Mouse (Mus musculus): ENCODE measurements at regions not wholly inside any gene's neighbourhood (a gene's known extent, or its start where the extent isn't known, plus 50 kb on each side); places are given as distances from the start of the nearest gene placed in this dataset.

GRCm38 (mm10) chr3:78901016-78901837 is 385.1 kb downstream of the Rapgef2 start:
- no peak for DNase-seq

DNA sequence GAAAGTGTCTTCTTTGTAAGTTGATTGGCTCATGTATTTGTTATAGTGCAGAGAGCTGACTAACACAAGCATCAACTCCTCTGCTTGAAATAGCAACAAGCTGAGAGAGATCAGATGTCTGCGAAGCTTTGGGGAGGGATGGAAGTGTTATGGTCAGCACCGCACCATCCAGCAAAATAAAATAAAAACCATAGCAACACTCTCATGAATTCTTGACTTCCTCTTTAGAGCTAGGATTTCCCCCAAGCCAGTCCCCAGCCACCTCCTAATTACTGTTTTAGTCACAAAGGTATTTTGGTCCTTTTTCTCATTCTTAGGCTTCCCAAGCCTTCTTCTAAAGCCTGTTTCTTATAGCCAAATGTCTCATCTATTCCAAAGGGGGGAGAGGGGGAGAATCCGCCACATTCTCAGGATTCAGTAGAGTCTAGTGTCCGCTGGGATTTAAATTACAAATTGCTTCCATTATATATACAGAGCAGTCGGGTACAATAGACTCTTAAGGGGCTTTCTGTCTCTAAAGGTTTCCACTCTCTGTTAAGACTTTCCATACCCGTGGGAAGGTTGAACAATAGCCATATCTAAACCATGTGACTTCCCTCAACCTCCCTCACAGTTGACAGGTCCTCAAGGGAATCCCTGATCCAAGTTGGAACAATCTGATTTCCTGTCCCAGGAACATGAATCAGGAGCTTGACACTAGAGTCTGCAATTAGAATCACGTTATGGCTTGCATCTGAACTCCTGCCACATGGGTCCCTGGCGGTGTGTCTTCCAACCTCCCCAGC is 386.7 kb downstream of the Rapgef2 start:
- DNase-seq = no peak

GRCm38 (mm10) chr3:78889326-78889725 is 397.0 kb downstream of the Rapgef2 start:
- no peak for DNase-seq

DNA sequence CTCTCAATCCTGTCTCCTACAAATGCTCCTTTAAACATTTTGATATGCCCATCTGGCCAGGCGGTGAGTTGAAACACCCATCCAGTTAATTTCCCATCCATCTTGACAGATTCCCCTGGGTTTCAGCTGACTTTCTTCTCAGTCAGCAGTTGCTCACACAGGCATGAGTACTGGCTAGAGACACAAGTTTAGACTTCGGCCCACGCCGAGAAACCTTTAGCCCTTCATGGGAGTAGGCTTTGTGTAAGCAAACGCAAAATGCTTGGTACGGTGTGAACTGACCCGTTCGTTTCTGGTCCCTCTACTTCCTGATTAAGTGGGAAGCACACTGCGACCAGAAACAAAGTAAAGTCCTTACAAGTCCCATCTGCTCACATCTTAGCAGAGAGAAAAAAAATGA is 401.6 kb downstream of the Rapgef2 start:
- no peak for DNase-seq

GRCm38 (mm10) chr3:78884029-78884428 is 402.3 kb downstream of the Rapgef2 start:
- no peak for DNase-seq

- DNase-seq = no peak
These were observed 406.2 kb downstream of the Rapgef2 start for GRCm38 (mm10) chr3:78880072-78880471.

DNA sequence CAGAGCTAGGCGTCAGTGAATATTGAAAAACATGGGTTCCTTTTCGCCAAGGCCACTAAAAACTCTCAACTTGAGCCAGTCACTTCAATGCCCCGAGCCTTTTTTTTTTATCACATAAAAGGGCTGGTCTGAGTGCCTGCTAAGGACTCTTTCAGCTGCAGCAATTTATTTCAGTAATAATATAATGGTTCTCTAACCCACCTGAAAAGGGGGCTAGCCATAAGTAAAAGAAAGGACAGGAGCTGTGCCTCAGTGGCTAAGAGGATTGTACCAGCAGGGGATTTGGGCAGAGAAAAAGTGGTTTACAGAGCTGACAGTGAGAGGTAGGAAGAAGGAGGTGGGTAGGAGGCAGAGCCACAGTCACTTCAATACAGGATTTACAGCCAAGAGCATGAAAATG is 409.0 kb downstream of the Rapgef2 start:
- no peak for DNase-seq

DNA sequence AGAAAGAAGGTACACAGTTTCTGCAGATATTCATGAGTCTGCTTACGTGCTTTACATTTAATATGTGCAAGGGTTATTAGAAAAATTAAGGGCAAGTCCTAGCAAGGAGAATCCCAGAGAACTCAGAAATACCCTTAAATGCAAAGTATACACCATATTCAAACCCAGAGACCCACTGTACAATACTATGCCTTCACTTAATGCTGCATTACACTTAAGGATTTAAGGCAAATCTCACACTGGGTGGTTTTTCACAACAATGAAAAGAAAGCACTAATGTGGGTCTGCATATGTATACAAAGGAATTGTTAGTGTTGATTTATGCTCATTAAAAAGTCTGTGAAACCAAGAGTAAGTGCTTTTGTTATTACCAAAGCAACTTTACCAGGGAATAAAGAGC is 419.4 kb downstream of the Rapgef2 start:
- no peak for DNase-seq

- no peak for DNase-seq
These were observed 420.1 kb downstream of the Rapgef2 start for GRCm38 (mm10) chr3:78866083-78866726.

DNA sequence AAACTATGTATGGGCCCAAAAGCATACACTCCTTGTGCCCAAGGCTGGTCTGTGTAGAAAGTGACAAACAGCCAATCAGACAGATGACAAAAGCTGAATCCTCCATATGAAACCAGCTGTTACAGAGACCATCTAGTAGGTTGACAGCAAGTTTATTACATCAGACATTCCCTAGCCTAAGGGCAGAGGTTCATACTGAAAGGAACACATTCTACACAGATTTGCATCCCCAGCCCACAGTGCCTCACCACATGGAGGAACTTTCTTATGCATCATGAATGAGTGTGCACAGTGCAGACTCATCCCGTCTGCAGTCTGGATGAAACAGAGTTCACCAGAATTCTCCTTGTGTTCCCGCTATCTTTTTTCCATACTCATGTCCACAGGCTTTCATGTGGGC is 423.3 kb downstream of the Rapgef2 start:
- DNase-seq = no peak

DNA sequence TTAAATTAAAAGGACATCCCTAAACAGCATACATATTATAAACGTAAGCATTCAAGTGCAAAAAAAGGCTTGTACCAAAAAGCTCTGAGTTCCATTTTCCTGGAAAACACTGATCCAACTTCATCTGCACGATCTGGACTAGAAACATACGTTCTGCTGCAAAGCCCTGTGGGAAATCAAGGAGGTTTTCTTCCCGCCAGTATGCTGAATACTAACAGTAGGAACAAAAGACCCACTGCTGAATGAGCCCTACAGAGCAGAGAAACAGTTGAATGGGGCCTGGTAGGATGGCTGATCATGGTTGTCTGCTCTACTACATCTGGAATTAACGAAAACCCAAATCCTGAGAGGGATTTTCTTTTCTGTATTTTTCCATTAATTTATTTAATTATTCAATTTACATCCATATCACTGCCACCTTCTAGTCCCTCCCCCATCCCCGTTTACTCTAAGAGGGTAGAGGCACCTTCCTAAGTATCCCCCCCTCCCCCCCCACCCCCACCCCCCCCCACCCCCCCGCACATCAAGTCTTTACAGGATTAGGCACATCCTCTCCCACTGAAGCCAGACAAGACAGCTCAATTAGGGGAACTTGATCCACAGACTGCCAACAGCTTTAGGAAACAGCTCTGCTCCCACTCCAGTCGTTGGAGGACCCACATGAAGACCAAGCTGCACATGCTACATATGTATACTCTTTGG is 439.5 kb downstream of the Rapgef2 start:
- no peak for DNase-seq

DNA sequence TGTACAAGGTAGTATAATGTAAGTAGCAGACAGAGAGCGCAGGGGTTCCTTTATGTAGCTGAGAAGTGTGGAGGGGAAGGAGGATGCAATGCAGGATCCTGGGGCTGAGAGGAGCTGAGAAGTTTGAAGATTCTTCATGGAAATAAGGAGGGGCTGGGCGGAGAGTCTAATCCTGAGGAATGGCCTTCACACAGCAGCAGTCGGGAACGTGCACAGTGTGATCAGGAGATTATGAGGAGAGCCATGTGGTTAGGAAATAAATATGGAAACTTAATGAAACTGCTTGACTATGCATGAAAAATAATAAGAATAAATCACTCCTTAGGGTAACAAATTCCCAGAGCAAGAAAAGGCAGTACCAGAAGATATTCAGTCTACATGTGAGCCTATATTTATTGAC is 445.1 kb downstream of the Rapgef2 start:
- no peak for DNase-seq

GRCm38 (mm10) chr3:78836824-78837223 is 449.5 kb downstream of the Rapgef2 start:
- no peak for DNase-seq

- no peak for DNase-seq
These were observed 460.8 kb downstream of the Rapgef2 start for GRCm38 (mm10) chr3:78825505-78825904.

DNA sequence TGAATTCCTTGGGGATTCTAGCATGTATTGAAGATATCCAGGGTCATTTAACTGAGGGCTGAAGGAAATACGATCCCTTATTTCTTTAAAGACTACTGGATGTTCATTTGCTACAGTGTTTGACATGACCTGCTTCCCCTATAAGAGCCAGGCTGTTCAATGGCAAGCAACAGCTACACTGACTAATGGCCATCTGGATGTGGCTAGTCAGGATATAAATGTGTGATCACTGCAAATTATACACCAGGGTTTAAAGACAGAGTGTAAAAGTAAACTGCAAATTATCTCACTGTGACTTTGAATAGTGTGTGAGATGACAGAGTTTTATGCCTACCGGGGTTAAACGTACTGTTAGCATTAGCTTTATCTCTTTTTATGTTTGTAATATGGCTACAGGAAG is 473.9 kb downstream of the Rapgef2 start:
- DNase-seq = no peak

- no peak for DNase-seq
These were observed 475.7 kb downstream of the Rapgef2 start for GRCm38 (mm10) chr3:78810431-78811152.

DNA sequence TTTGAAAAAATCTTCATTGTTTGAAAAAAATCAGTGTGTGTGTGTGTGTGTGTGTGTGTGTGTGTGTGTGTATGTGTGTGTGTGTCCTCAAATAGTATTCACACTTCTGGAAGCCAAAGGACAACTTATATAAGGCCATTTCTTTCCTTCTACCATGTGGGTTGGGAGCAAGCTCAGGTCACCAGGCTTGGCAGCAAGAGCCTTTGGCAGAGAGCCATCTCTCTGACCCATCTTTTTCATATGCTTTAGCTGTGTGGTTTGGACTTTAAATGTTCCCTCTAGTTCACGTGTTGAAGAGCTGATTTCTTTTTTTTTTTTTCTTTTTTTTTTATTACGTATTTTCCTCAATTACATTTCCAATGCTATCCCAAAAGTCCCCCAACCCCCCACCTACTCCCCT is 483.1 kb downstream of the Rapgef2 start:
- peak; percentile 32 to 42 for DNase-seq

DNA sequence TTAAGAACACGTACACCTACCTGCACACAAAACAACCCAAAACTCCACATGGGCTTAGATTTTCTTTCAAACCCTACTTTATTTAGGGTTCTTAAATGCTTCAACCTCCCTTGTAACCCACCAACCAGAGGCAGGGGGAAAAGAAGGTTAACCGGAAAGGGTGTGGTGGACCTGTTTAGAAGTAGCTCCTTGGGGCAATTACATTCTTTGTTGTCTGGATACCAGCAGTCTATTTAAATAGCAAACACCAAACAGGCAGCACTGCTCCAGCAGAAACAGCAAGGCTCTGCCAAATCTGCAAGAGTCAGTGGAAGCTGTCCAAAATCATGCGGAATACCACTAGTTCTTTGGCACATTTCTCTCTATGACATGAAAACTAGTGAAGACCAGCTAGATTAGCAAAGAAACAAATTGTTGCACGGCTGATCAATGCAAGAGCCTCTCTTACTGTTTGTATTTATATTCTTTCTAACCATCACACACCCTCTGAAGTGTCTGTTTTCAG is 490.3 kb downstream of the Rapgef2 start:
- no peak for DNase-seq

DNA sequence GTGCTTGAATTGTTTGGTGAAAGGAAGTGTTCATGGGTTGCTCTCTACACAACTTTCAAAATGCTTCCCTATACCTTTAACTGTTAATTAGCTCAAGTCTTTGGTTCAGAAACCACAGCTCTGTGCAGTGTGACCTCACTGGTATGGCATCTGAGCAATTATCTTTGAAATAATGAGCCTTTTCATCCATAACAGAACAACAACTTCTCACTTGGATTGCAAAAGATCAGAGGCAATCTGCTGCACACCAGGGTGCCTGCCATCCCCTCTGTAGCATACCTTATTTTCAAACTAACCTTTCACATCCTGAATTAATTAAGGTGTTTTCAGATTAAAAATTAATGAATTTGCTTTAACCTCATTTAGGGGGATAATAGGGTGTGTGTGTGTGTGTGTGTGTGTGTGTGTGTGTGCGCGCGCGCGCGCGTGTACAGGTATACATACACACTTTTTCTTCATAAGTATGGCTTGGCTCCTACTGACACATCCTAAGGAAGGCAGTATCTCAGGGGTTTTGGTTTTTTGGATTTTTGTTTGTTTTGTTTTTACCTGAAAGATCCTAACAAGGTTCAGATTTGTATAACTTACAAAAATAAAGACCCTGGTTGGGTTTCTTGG is 493.8 kb downstream of the Rapgef2 start:
- DNase-seq = peak; percentile 5 to 7

- DNase-seq = peak; percentile 3
These were observed 503.6 kb downstream of the Rapgef2 start for GRCm38 (mm10) chr3:78782766-78783165.

DNA sequence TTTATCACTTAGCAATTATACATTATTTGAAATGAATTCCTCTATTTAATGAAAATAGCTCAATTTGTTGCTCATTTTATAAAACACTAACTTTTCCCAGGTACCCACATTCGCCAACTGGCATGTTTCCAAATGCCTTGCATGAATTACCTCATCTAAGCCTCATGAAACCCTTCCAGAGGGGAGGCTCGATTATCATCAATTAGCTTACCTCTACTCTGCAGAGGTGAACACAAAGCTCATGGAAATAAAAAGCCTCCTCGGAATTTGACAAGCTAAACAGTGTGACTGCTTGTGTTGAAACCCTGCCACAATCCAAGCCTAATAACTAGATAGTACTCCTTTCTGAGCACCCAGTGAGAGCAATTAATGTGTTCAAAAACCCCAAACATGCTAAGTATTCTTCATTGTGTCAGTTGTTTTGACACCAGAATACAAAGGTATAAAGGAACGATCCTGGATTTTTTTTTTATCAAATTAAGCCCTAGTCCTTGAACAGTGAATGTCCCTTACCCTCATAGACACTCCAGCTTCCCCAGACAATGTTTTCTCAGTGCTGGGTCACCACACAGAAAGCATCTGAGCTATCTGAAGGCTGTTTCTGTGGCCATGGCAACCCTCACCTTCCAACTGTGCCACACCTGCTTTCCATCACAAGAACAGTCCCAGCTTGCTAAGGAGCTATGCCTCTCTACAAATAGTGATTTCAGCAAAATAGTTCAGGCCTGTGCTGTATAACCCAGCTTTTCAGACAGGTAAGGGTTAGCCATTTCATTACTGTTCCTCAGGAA is 530.4 kb downstream of the Rapgef2 start:
- peak; percentile 2 to 8 for DNase-seq
